Mouse (Mus musculus): Measurements from ENCODE around the gene Jph2. TPM values are rescaled to one million over a fixed set of nuclear protein-coding genes. Genes with fewer than 3 reads are reported as not detected.

Gene Jph2
- total and polyA plus RNA-seq, 3 experiments: 0.04 to 0.19 TPM; not detected in 1

DNA sequence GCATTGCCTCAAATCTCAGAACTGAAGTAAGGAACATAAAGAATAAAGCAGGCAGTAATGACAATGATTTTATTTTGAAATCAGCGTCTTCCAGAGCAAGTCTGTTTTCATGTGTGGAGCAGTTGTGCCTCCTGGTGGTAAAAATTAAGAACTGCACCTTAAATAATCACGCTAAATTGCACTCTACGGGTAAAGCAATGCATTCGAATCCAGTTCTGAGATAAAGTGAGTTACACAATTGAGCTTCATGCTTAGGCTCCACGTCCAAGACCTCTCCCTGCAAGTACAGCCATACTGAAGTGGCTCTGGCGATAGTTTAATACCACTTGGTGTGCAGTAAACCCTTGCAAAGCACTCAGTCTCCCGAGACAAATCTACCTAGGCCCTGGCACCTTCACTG, 67.1 kb downstream of the Jph2 start:
- DNase-seq (ENCODE audit: low read depth, low spot score): peak; percentile 69
- H3K4me1 ChIP-seq (ENCODE audit: control insufficient read depth in 1 of 2, insufficient read depth in 2 of 2, low read length in 2 of 2): no peaks in the 10 kb centered on the region
- H3K27me3 ChIP-seq (ENCODE audit: control insufficient read depth in 1 of 2, insufficient read depth in 2 of 2, low read length in 2 of 2): no peaks in the 10 kb centered on the region

DNA sequence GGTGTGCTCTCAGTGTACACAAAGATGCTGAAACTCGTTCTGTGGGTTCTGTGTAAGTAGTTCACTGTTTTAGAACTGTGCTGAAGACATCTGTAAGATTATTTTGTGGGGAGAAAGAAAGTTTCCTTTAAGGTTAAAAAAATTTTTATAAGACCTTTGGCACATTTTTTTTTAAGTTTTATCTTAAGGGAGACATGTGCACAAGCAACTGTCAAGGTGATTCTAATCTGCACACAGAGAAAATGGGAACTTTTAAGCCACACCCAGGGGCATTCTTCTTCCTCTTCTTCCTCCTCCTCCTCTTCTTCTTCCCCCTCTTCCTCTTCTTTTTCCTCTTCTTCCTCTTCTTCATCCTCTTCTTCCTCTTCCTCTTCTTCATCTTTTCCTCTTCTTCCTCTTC, 74.6 kb downstream of the Jph2 start:
- TF ChIP-seq POLR2A (IDR thresholded peaks at IDR 0.05; ENCODE audit: control insufficient read depth in 1 of 2, insufficient read depth in 1 of 2, low read depth in 1 of 2, low read length in 2 of 2, poor library complexity in 1 of 2) (no peak), BHLHE40 (IDR thresholded peaks at IDR 0.05; ENCODE audit: borderline replicate concordance, low read depth, low read length) (peak; percentile 83), HCFC1 (IDR thresholded peaks at IDR 0.05; ENCODE audit: low read depth, low read length) (no peak), ETS1 (IDR thresholded peaks at IDR 0.05; ENCODE audit: low read depth, low read length) (peak; percentile 69), JUND (IDR thresholded peaks at IDR 0.05; ENCODE audit: low read depth, low read length) (no peak), NELFE (IDR thresholded peaks at IDR 0.05; ENCODE audit: low read depth, low read length) (no peak), MAZ (IDR thresholded peaks at IDR 0.05; ENCODE audit: low read depth, low read length) (no peak), UBTF (IDR thresholded peaks at IDR 0.05; ENCODE audit: borderline replicate concordance, insufficient read depth, low read depth, low read length) (no peak), ZNF384 (IDR thresholded peaks at IDR 0.05; ENCODE audit: low read depth, low read length) (peak; percentile 95), TCF12 (IDR thresholded peaks at IDR 0.05; ENCODE audit: low read depth, low read length) (peak; percentile 72; the same call in 1 of the 2 replicates), GABPA (IDR thresholded peaks at IDR 0.05; ENCODE audit: low read depth, low read length) (no peak), MYB (IDR thresholded peaks at IDR 0.05; ENCODE audit: low read depth, low read length) (peak; percentile 68; the same call in 1 of the 2 replicates), USF1 (IDR thresholded peaks at IDR 0.05; ENCODE audit: low read depth, low read length) (no peak), RAD21 (IDR thresholded peaks at IDR 0.05; ENCODE audit: low read depth, low read length) (no peak), E2F4 (IDR thresholded peaks at IDR 0.05; ENCODE audit: borderline replicate concordance, low read depth, low read length) (no peak), CHD2 (IDR thresholded peaks at IDR 0.05; ENCODE audit: low read length) (no peak), ZKSCAN1 (IDR thresholded peaks at IDR 0.05; ENCODE audit: low read depth, low read length) (no peak), GATA1 (IDR thresholded peaks at IDR 0.05; ENCODE audit: low read depth, low read length) (peak; percentile 74), SMC3 (IDR thresholded peaks at IDR 0.05; ENCODE audit: low read depth, low read length) (no peak), SIN3A (IDR thresholded peaks at IDR 0.05; ENCODE audit: low read length) (peak; percentile 70), NRF1 (IDR thresholded peaks at IDR 0.05; ENCODE audit: insufficient read depth, low read depth, low read length, poor library complexity, severe bottlenecking) (no peak), MYC (IDR thresholded peaks at IDR 0.05; ENCODE audit: low read depth, low read length) (peak; percentile 41; the same call in 1 of the 2 replicates), USF2 (IDR thresholded peaks at IDR 0.05; ENCODE audit: borderline replicate concordance in 1 of 2, insufficient read depth in 1 of 2, low read depth in 1 of 2, low read length in 2 of 2) (no peak), EP300 (IDR thresholded peaks at IDR 0.05; ENCODE audit: low read depth in 1 of 2, low read length in 2 of 2) (peak; percentile 82 to 87), MXI1 (IDR thresholded peaks at IDR 0.05; ENCODE audit: low read depth, low read length) (peak; percentile 55; the same call in 1 of the 2 replicates)
- peak; percentile 26 for DNase-seq (ENCODE audit: low read depth, low spot score)
- Histone ChIP-seq H3K79me2 (ENCODE audit: control insufficient read depth, insufficient read depth, low read length, poor library complexity) (no peaks in the 10 kb centered on the region), H3K4me3 (ENCODE audit: control insufficient read depth in 1 of 2, insufficient read depth in 1 of 2, low read depth in 2 of 2, low read length in 2 of 2) (no peak overlapping the region), H3K36me3 (ENCODE audit: control insufficient read depth in 1 of 2, insufficient read depth in 2 of 2, low read length in 2 of 2) (no peaks in the 10 kb centered on the region; a peak in 1 of 4 replicates), H3K27ac (ENCODE audit: control insufficient read depth, low read depth, low read length) (no peak overlapping the region), H3K4me1 (ENCODE audit: control insufficient read depth in 1 of 2, insufficient read depth in 2 of 2, low read length in 2 of 2) (peaks cover 6 to 9% of the 10 kb centered on the region in 2 experiments; a peak in 3 of 4 replicates), H3K9ac (ENCODE audit: control insufficient read depth, low read depth, low read length, poor library complexity, severe bottlenecking) (no peak overlapping the region), H3K9me3 (replicated peaks; ENCODE audit: insufficient read depth, low read length) (no peaks in the 10 kb centered on the region), H3K27me3 (ENCODE audit: control insufficient read depth in 1 of 2, insufficient read depth in 2 of 2, low read length in 2 of 2) (no peaks in the 10 kb centered on the region)

More for the DNA sequence above, 67.1 kb downstream of the Jph2 start:
- H3K9ac ChIP-seq (ENCODE audit: control insufficient read depth, low read depth, low read length, poor library complexity, severe bottlenecking): no peak overlapping the region
- H3K79me2 ChIP-seq (ENCODE audit: control insufficient read depth, insufficient read depth, low read length, poor library complexity): no peaks in the 10 kb centered on the region
- no peaks in the 10 kb centered on the region for H3K36me3 ChIP-seq (ENCODE audit: control insufficient read depth in 1 of 2, insufficient read depth in 2 of 2, low read length in 2 of 2)
- H3K4me3 ChIP-seq (ENCODE audit: control insufficient read depth in 1 of 2, insufficient read depth in 1 of 2, low read depth in 2 of 2, low read length in 2 of 2): no peak overlapping the region
- H3K9me3 ChIP-seq (replicated peaks; ENCODE audit: insufficient read depth, low read length): no peaks in the 10 kb centered on the region
- no peak for TF ChIP-seq TAL1 (IDR thresholded peaks at IDR 0.05; ENCODE audit: low read length)
- no peak for TF ChIP-seq POLR2AphosphoS2 (IDR thresholded peaks at IDR 0.05; ENCODE audit: low read length)
- TF ChIP-seq ZKSCAN1 (IDR thresholded peaks at IDR 0.05; ENCODE audit: low read depth, low read length): no peak
- no peak for TF ChIP-seq NRF1 (IDR thresholded peaks at IDR 0.05; ENCODE audit: insufficient read depth, low read depth, low read length, poor library complexity, severe bottlenecking)
- no peak for TF ChIP-seq MAX (IDR thresholded peaks at IDR 0.05; ENCODE audit: low read length)
- no peak for TF ChIP-seq USF1 (IDR thresholded peaks at IDR 0.05; ENCODE audit: low read depth, low read length)
- 0 out of 2 replicates have a peak, but pooled peaks have one; percentile 4 for TF ChIP-seq ZNF384 (IDR thresholded peaks at IDR 0.05; ENCODE audit: low read depth, low read length)
- peak; percentile 97 for TF ChIP-seq ZC3H11A (IDR thresholded peaks at IDR 0.05; ENCODE audit: low read depth, low read length)
- peak; percentile 98 for TF ChIP-seq SMC3 (IDR thresholded peaks at IDR 0.05; ENCODE audit: low read depth, low read length)
- TF ChIP-seq CTCF (IDR thresholded peaks at IDR 0.05 in 2 of 3, conservative IDR thresholded peaks at IDR 0.05 in 1 of 3; ENCODE audit: control insufficient read depth in 1 of 3, insufficient read depth in 1 of 3, low read depth in 2 of 3, low read length in 3 of 3, poor library complexity in 1 of 3, severe bottlenecking in 1 of 3): peak; percentile 41 to 93 (median 93)
- TF ChIP-seq RAD21 (IDR thresholded peaks at IDR 0.05; ENCODE audit: low read depth, low read length): peak; percentile 98
- no peak overlapping the region for H3K27ac ChIP-seq (ENCODE audit: control insufficient read depth, low read depth, low read length)
